13 mouse cellular contexts compared by ENCODE assay signal in the genomic region with DNA sequence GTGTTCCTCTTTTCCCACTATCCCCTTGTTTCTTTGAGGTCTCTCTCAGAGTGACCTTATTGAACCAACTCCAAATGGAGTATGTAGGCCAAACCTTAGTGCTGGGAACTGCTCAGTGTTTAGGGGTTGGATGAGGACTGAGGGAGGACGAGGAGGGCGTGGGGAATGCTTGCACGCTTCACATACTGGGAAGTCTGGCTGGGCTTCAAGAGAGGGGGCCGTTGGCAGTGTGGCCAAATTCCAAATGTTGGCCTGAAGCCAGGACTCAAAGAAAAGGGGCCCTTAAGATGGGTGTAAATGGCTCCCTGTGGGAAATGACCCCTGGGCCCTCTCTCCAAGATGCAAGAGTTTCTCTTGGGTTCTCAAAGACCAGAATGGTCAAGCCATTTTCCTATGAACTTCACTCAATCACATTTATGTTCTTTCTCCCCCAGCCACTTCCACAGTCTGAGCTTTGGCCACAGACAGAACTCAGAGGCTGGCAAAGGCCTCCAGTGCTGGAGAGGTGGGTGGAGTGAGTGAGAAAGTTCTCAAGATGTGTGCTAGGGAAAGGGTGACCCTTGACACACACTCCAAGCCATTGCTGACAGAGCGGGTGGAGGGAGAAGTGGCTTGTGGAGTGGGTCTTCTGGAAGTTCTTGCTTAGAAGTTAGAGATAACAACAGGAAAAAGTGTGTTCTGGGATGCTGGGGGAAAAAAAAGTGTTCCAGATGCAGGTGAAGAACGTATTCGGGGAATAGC. TPM values are rescaled to one million over a fixed set of nuclear protein-coding genes. Genes with fewer than 3 reads are reported as not detected.
A peak's percentile ranks its signal among the peaks of the same experiment; 100 is the strongest.
DNase-seq lines count a peak whose midpoint lies in the region; ATAC-seq and TF ChIP-seq lines count a peak whose summit lies in the region.
"Had no signal": no experiment of that assay in that cellular context is flagged by ENCODE, and none has a peak within 500 bp of the region (broad histone marks: within the 10 kb centered on the region; RNA-seq: fewer than 3 reads in every experiment).

No protein-coding gene starts in this region.

- no peak for DNase-seq in heart, postnatal 0 days (ENCODE audit: low spot score)
- peak; percentile 51 for DNase-seq in midbrain, postnatal 0 days (ENCODE audit: low spot score)
- peak; percentile 85 to 88 for DNase-seq in lung, adult 18-20 months
- DNase-seq in lung, postnatal 14 days = peak; percentile 62
- no peak for DNase-seq in layer of hippocampus, adult 9-11 months
- DNase-seq: spleen, adult 18-20 months had no signal

- H3K4me2 ChIP-seq in heart, postnatal 0 days (ENCODE audit: low read depth, low read length) = no peak overlapping the region
- H3K4me2 ChIP-seq in heart, embryonic 12.5 days = no peak overlapping the region
- H3K4me2 ChIP-seq in midbrain, postnatal 0 days (ENCODE audit: low read depth, low read length, poor library complexity, severe bottlenecking) = no peak overlapping the region
- no peak overlapping the region for H3K4me2 ChIP-seq in midbrain, embryonic 16.5 days (ENCODE audit: low read length)
- H3K4me2 ChIP-seq: kidney, embryonic 15.5 days; liver, embryonic 15.5 days had no signal

- TF ChIP-seq EP300 in heart, postnatal 0 days (IDR thresholded peaks at IDR 0.05; ENCODE audit: low read depth) = no peak

- no peak for ATAC-seq in heart, postnatal 0 days (ENCODE audit: insufficient read depth, low read depth)
- ATAC-seq in heart, embryonic 12.5 days (ENCODE audit: insufficient number of reproducible peaks, low FRiP score) = no peak
- ATAC-seq in midbrain, postnatal 0 days (ENCODE audit: low FRiP score) = no peak
- ATAC-seq in midbrain, embryonic 16.5 days = no peak

- peaks cover 8% of the 10 kb centered on the region; the same call in 1 of the 2 replicates for H3K27me3 ChIP-seq in heart, postnatal 0 days (ENCODE audit: control insufficient read depth, insufficient read depth, low read length)
- H3K27me3 ChIP-seq in heart, embryonic 12.5 days (replicated peaks) = peaks cover 30% of the 10 kb centered on the region
- peaks cover 20% of the 10 kb centered on the region for H3K27me3 ChIP-seq in midbrain, postnatal 0 days (ENCODE audit: insufficient read depth, low read length)
- H3K27me3 ChIP-seq in midbrain, embryonic 16.5 days (ENCODE audit: control insufficient read depth, insufficient read depth, low read depth, low read length) = peaks cover 20% of the 10 kb centered on the region

- no peak overlapping the region for H3K4me3 ChIP-seq in heart, postnatal 0 days (ENCODE audit: low read depth, low read length)
- no peak overlapping the region for H3K4me3 ChIP-seq in heart, embryonic 12.5 days
- H3K4me3 ChIP-seq in midbrain, postnatal 0 days (ENCODE audit: low read depth, low read length) = no peak overlapping the region
- no peak overlapping the region for H3K4me3 ChIP-seq in midbrain, embryonic 16.5 days (ENCODE audit: low read depth, low read length)
- H3K4me3 ChIP-seq: kidney, embryonic 15.5 days; limb, embryonic 10.5 days; liver, embryonic 15.5 days had no signal

- WGBS in heart, postnatal 0 days = 47% methylated on average over 7 of the region's 7 CpGs
- WGBS in heart, embryonic 12.5 days = 56% methylated on average over 7 of the region's 7 CpGs
- WGBS in midbrain, postnatal 0 days = 64% methylated on average over 7 of the region's 7 CpGs
- WGBS in midbrain, embryonic 16.5 days = 59% methylated on average over 7 of the region's 7 CpGs

- peak overlapping the region; percentile 44; the same call in 1 of the 2 replicates for H3K27ac ChIP-seq in heart, postnatal 0 days (ENCODE audit: low read depth)
- no peak overlapping the region for H3K27ac ChIP-seq in heart, embryonic 12.5 days (ENCODE audit: poor library complexity, severe bottlenecking)
- no peak overlapping the region for H3K27ac ChIP-seq in midbrain, postnatal 0 days (ENCODE audit: low read depth, low read length)
- no peak overlapping the region; the same call in 1 of the 2 replicates for H3K27ac ChIP-seq in midbrain, embryonic 16.5 days (ENCODE audit: low read length)
- H3K27ac ChIP-seq: kidney, embryonic 15.5 days; limb, embryonic 10.5 days; liver, embryonic 15.5 days had no signal

- no peaks in the 10 kb centered on the region for H3K9me3 ChIP-seq in heart, postnatal 0 days (replicated peaks; ENCODE audit: control insufficient read depth, low read length)
- no peaks in the 10 kb centered on the region for H3K9me3 ChIP-seq in heart, embryonic 12.5 days (replicated peaks)
- H3K9me3 ChIP-seq in midbrain, postnatal 0 days (ENCODE audit: low read length) = no peaks in the 10 kb centered on the region
- H3K9me3 ChIP-seq in midbrain, embryonic 16.5 days (replicated peaks; ENCODE audit: control insufficient read depth, low read length, poor library complexity, severe bottlenecking) = no peaks in the 10 kb centered on the region
- H3K9me3 ChIP-seq: kidney, embryonic 15.5 days; limb, embryonic 10.5 days; liver, embryonic 15.5 days had no signal

- no peak overlapping the region for H3K9ac ChIP-seq in heart, postnatal 0 days (replicated peaks; ENCODE audit: low read depth, low read length)
- H3K9ac ChIP-seq in heart, embryonic 12.5 days = no peak overlapping the region
- no peak overlapping the region for H3K9ac ChIP-seq in midbrain, postnatal 0 days (replicated peaks; ENCODE audit: low read length, poor library complexity, severe bottlenecking)
- H3K9ac ChIP-seq in midbrain, embryonic 16.5 days (ENCODE audit: low read depth, low read length) = no peak overlapping the region
- H3K9ac ChIP-seq: kidney, embryonic 15.5 days; liver, embryonic 15.5 days had no signal

- no peaks in the 10 kb centered on the region for H3K36me3 ChIP-seq in heart, postnatal 0 days (replicated peaks; ENCODE audit: control insufficient read depth, insufficient read depth, low read length)
- H3K36me3 ChIP-seq in heart, embryonic 12.5 days = no peaks in the 10 kb centered on the region
- H3K36me3 ChIP-seq in midbrain, postnatal 0 days (ENCODE audit: insufficient read depth, low read length) = no peaks in the 10 kb centered on the region
- no peaks in the 10 kb centered on the region for H3K36me3 ChIP-seq in midbrain, embryonic 16.5 days (ENCODE audit: control insufficient read depth, insufficient read depth, low read length)
- H3K36me3 ChIP-seq: kidney, embryonic 15.5 days; limb, embryonic 10.5 days; liver, embryonic 15.5 days had no signal

- H3K4me1 ChIP-seq in heart, postnatal 0 days (ENCODE audit: control insufficient read depth, insufficient read depth) = peaks cover 29% of the 10 kb centered on the region; the same call in 1 of the 2 replicates
- peaks cover 31% of the 10 kb centered on the region for H3K4me1 ChIP-seq in heart, embryonic 12.5 days (replicated peaks)
- no peaks in the 10 kb centered on the region for H3K4me1 ChIP-seq in midbrain, postnatal 0 days (ENCODE audit: insufficient read depth, low read length)
- H3K4me1 ChIP-seq in midbrain, embryonic 16.5 days (ENCODE audit: control insufficient read depth, insufficient read depth, low read length) = peaks cover 7% of the 10 kb centered on the region; the same call in 1 of the 2 replicates

- TF ChIP-seq CTCF in heart, postnatal 0 days (IDR thresholded peaks at IDR 0.05; ENCODE audit: low read depth) = no peak
- TF ChIP-seq CTCF in midbrain, postnatal 0 days (IDR thresholded peaks at IDR 0.05) = no peak

RNA-seq across cellular contexts. Expression of a gene that starts 3.8 kb away (rescaled TPM):
- 22.3 and 41.4 TPM in 2 replicates for total RNA-seq in heart, postnatal 0 days (2014; rRNA removed; ENCODE audit: low replicate concordance)
- polyA plus RNA-seq in heart, postnatal 0 days (2015; fragmentation: Nextera tagmentation; extraction: Ambion mirVana) = 18.5 and 22.7 TPM in 2 replicates
- polyA plus RNA-seq in heart, embryonic 12.5 days (2016; fragmentation: Nextera tagmentation; extraction: Ambion mirVana) = 1.4 and 1.5 TPM in 2 replicates
- total RNA-seq in midbrain, postnatal 0 days (2014; rRNA removed) = 18.9 and 23.3 TPM in 2 replicates
- polyA plus RNA-seq in midbrain, postnatal 0 days (2015; fragmentation: Nextera tagmentation; extraction: Ambion mirVana) = 13.6 and 14.0 TPM in 2 replicates
- polyA plus RNA-seq in midbrain, embryonic 16.5 days (2015; fragmentation: Nextera tagmentation; extraction: Ambion mirVana) = 6.1 and 9.2 TPM in 2 replicates

RNA-seq across cellular contexts. Expression of a gene that starts 6.0 kb away (rescaled TPM):
- 121 and 130 TPM in 2 replicates for total RNA-seq in heart, postnatal 0 days (2014; rRNA removed; ENCODE audit: low replicate concordance)
- 292 and 295 TPM in 2 replicates for polyA plus RNA-seq in heart, postnatal 0 days (2015; fragmentation: Nextera tagmentation; extraction: Ambion mirVana)
- polyA plus RNA-seq in heart, embryonic 12.5 days (2016; fragmentation: Nextera tagmentation; extraction: Ambion mirVana) = 161 and 165 TPM in 2 replicates
- total RNA-seq in midbrain, postnatal 0 days (2014; rRNA removed) = 87.8 and 100 TPM in 2 replicates
- 240 and 265 TPM in 2 replicates for polyA plus RNA-seq in midbrain, postnatal 0 days (2015; fragmentation: Nextera tagmentation; extraction: Ambion mirVana)
- polyA plus RNA-seq in midbrain, embryonic 16.5 days (2015; fragmentation: Nextera tagmentation; extraction: Ambion mirVana) = 227 and 228 TPM in 2 replicates

RNA-seq across cellular contexts. Expression of a gene that starts 7.1 kb away (rescaled TPM):
- 7.6 and 14.3 TPM in 2 replicates for total RNA-seq in heart, postnatal 0 days (2014; rRNA removed; ENCODE audit: low replicate concordance)
- 9.3 and 11.1 TPM in 2 replicates for polyA plus RNA-seq in heart, postnatal 0 days (2015; fragmentation: Nextera tagmentation; extraction: Ambion mirVana)
- 6.0 and 6.3 TPM in 2 replicates for polyA plus RNA-seq in heart, embryonic 12.5 days (2016; fragmentation: Nextera tagmentation; extraction: Ambion mirVana)
- total RNA-seq in midbrain, postnatal 0 days (2014; rRNA removed) = 8.8 and 10.5 TPM in 2 replicates
- polyA plus RNA-seq in midbrain, postnatal 0 days (2015; fragmentation: Nextera tagmentation; extraction: Ambion mirVana) = 8.8 and 10.8 TPM in 2 replicates
- 13.6 TPM in 2 replicates for polyA plus RNA-seq in midbrain, embryonic 16.5 days (2015; fragmentation: Nextera tagmentation; extraction: Ambion mirVana)

RNA-seq across cellular contexts. Expression of a gene that starts 29.0 kb away (rescaled TPM):
- 32.9 and 72.6 TPM in 2 replicates for total RNA-seq in heart, postnatal 0 days (2014; rRNA removed; ENCODE audit: low replicate concordance)
- 381 and 398 TPM in 2 replicates for polyA plus RNA-seq in heart, postnatal 0 days (2015; fragmentation: Nextera tagmentation; extraction: Ambion mirVana)
- polyA plus RNA-seq in heart, embryonic 12.5 days (2016; fragmentation: Nextera tagmentation; extraction: Ambion mirVana) = 341 and 358 TPM in 2 replicates
- total RNA-seq in midbrain, postnatal 0 days (2014; rRNA removed) = 16.6 and 28.6 TPM in 2 replicates
- 231 and 238 TPM in 2 replicates for polyA plus RNA-seq in midbrain, postnatal 0 days (2015; fragmentation: Nextera tagmentation; extraction: Ambion mirVana)
- 152 and 195 TPM in 2 replicates for polyA plus RNA-seq in midbrain, embryonic 16.5 days (2015; fragmentation: Nextera tagmentation; extraction: Ambion mirVana)

RNA-seq across cellular contexts. Expression of a gene that starts 31.0 kb away (rescaled TPM):
- not detected in 2 replicates for total RNA-seq in heart, postnatal 0 days (2014; rRNA removed; ENCODE audit: low replicate concordance)
- polyA plus RNA-seq in heart, postnatal 0 days (2015; fragmentation: Nextera tagmentation; extraction: Ambion mirVana) = not detected in 2 replicates
- polyA plus RNA-seq in heart, embryonic 12.5 days (2016; fragmentation: Nextera tagmentation; extraction: Ambion mirVana) = 0.15 TPM in 1 of 2 replicates, not detected in the other
- not detected in 2 replicates for total RNA-seq in midbrain, postnatal 0 days (2014; rRNA removed)
- polyA plus RNA-seq in midbrain, postnatal 0 days (2015; fragmentation: Nextera tagmentation; extraction: Ambion mirVana) = not detected in 2 replicates
- polyA plus RNA-seq in midbrain, embryonic 16.5 days (2015; fragmentation: Nextera tagmentation; extraction: Ambion mirVana) = not detected in 2 replicates
- total RNA-seq: layer of hippocampus, postnatal 10 days had no signal
- polyA plus RNA-seq: heart, embryonic 14.5 days; limb, embryonic 10.5 days; liver, embryonic 15.5 days had no signal

Comparison
In these comparisons a context has a peak if more than half of its experiments do, and no peak if none do; other contexts are left out.
1. DNase-seq: peak in midbrain, postnatal 0 days (single experiment), lung, adult 18-20 months (2 of 2) and lung, postnatal 14 days (single experiment); none in heart, postnatal 0 days (single experiment) and layer of hippocampus, adult 9-11 months (single experiment).